Mouse (Mus musculus) ES-E14 (cell line): Measurements from ENCODE around the gene Crk.

Source experiments
- CHD2 ChIP-seq: IDR thresholded peaks from 2 replicates; pipeline ENCODE4 v1.6.1; 2014; ENCODE audit warnings: mild to moderate bottlenecking, low read depth, low read length, inconsistent platforms
- HCFC1 ChIP-seq: IDR thresholded peaks from 2 replicates; pipeline ENCODE4 v1.6.1; 2012; ENCODE audit warnings: low read length, inconsistent platforms, borderline replicate concordance; ENCODE audit not compliant: insufficient read depth
- MAFK ChIP-seq: IDR thresholded peaks from 2 replicates; pipeline ENCODE4 v1.6.1; 2014; ENCODE audit warnings: mild to moderate bottlenecking, low read depth, low read length, inconsistent platforms; ENCODE audit not compliant: insufficient read depth
- ZC3H11A ChIP-seq: IDR thresholded peaks from 2 replicates; pipeline ENCODE4 v1.6.1; 2012; ENCODE audit warnings: low read depth, mild to moderate bottlenecking, inconsistent platforms, low read length, borderline replicate concordance
- ZNF384 ChIP-seq: IDR thresholded peaks from 2 replicates; pipeline ENCODE4 v1.6.1; 2012; ENCODE audit warnings: low read depth, low read length, inconsistent platforms

DNA sequence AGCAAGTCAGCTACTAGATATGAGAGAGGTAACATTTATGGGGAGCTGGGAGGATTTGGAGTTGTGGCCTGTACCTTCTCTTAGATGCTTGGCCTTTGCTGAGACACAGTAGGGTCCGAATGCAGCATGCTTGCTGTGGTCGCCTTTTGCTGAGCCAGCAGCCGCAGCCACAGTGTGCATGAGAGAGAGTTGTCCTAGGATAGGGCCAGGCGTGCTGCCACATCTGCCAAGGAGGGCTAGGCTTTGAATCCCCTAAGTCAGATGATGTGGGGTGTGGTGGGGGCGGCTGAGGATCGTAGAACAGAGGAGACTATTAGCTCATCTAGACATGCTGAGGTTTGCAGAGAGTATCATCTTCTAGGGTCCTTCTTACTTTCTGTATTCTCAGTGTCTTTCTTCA is 23.7 kb downstream of the Crk start:
- no peak for TF ChIP-seq ZC3H11A
- TF ChIP-seq MAFK = no peak
- TF ChIP-seq HCFC1 = no peak
- no peak for TF ChIP-seq CHD2
- no peak for TF ChIP-seq ZNF384
